Mouse (Mus musculus) spleen, adult 18-20 months (tissue): ENCODE measurements around the gene Rbm17.
A peak's percentile ranks its signal among the peaks of the same experiment; 100 is the strongest.
"Not testable (repeated sequence)": the region's sequence is repeated elsewhere in the genome, so short reads cannot be mapped to it uniquely, and the experiment has no call there.

Source experiments
- DNase-seq, 2 experiments: peaks; one replicate each; pipeline ENCODE4 v3.0.0; 2022; ENCODE audit warnings: mixed read lengths in 2 of 2

The Rbm17 gene

DNA sequence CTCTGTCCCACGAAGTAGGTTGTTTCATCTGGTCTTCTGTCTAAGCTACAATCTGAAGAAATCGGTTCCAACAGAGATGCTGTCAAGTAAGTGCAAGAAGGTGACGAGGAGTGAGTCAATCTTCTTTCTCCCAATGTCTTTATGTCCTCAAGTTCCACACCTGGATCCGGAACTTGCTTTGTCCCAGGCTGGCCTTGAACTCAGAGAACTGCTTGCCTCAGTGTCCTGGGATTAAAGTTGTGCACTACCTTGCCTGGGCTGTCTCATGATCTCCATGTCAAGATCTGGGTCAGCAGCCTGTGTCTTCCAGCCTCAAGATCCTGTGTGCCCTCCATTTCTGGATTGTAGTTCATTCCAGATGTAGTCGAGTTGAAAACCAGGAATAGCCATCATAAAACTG is at the start of gene Rbm17:
Rbm17 (minus strand) TSS at position 101 of the 400 bp plus-strand sequence.
- no peak for DNase-seq

DNA sequence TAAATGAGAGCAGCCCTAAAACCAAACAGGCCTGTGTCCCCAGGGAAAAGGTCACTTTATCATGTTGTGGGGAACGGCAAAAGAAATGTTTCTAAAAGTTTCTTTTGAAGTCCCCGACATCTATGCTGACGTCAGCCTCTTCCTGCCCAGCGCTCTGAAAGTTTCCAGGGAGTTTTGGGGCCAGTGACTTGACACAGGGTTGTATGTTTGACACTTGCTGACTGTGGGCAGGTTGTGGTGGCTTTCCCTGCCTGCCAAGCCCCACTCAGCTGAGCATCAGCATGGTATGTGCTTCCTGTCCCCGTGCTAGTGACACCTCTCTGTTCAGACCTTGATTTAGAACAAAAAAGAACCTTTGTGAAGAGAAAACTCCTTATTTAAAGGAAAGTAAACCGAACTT is 49.4 kb upstream of the Rbm17 start:
- peak in 1 of 2 experiments; percentile 43 for DNase-seq

DNA sequence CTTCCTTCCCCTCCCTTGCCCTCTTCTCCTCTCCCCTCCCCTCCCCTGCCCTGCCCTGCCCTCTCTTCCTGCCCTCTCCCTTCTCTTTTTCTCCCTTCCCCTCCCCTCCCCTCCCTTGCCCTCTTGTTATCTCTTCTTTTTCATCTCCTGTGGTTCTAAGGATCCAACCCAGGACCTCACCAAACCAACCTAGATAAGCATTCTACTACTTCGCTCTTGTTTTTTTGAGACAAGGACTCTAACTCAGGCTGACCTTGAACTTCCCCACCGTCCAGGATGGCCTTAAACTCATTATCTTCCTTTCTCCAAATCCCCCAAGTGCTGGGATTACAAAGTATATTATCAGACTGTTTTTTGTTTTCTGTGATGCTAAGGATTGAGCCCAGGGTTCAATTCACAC is 48.8 kb upstream of the Rbm17 start:
- DNase-seq = no peak

DNA sequence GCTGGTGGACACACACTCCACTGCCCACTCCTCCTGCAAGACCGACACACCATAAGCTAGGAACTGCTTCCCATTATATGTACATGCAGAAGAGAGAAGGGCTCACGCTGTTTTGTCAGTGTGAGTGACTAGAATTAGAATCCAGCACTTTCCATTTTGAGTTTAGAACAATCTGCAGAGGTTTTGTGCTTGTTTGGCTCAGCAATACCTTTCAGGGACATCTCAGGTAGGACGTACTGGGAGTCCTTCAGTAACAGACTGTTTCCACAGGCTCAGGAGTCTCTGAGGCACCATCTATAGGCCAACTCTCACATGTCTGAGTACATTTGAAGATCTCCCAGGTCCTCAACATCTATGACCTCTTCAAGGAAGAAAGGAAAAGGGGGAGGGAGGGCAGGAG is 48.2 kb upstream of the Rbm17 start:
- no peak for DNase-seq

DNA sequence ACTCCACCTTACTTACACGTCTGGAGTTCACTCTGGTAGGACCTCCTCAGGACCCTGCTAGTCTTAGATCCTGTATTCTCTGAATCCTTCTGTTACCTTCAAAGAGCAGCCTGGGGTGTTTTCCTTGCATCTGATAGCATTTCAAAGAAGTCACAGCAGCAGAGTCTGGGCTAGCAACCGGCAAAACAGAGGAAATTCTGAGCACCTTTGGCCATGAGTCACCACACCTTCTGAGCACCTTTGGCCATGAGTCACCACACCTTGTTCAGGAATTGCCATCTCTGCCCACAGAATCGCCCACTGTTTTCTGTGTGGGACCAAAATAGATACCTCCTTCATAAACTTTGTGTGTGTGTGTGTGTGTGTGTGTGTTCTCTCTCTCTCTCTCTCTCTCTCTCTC is 47.5 kb upstream of the Rbm17 start:
- DNase-seq = no peak

DNA sequence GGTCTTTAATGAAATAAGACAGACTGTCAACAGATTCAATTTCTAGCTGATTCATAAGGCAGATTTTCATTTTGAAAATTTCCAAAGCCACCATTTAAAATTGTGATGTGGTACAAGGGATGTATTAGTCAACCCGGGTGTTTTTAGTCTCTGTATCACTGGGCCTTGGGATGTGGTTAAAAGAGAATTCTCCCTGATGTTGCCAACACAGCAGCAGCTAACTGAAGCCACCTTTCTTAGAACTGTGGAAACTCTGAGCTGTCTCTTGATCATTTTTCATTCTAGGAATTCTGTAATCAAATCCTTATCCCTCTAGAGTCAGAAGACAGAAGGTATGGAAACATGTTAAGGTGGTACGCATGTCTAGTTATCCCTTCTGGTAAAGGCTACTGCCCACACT is 41.3 kb upstream of the Rbm17 start:
- no peak for DNase-seq

DNA sequence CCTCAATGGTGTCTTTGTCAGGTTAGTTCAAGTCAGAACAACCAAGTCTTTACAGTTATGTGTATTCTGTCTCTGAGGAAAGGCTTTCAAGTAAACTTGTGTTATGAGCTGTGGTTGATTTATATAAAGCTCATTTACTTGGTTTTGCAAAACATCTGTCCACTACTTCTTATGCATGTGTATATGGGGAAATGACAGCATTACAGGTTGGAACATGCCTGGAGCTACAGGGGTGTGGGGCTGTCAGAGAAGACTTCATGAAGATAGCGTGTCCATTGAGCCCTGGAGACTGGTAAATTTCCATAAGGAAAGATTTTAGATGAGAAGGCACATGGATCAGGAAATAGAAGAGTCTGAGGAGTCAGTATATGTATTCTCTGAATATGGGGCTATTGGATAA is 40.1 kb upstream of the Rbm17 start:
- no peak for DNase-seq

DNA sequence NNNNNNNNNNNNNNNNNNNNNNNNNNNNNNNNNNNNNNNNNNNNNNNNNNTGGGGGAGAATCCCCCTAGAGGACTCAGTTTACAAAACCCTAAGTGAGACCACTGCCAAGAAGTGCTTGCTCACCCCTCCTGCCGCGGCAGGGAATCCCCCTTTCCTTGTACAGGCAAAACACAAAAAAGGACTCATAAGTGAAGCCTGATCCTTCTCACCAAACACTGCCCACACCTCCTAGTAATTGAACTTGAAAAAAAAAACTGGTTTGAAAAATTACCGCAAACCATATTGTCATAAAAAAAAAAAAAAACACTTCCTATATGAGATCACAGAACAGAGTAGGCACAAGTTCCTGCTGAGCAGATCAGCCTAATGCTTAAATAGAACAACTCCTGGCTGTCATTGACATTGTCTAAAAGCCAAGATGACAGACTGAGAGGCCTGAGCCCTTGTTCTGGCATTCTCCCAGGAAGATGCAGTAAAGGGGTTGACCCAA is 38.5 kb upstream of the Rbm17 start, which contains the start of gene Il2ra:
Il2ra (plus strand) TSS at position 357 of the 491 bp plus-strand sequence.
- no peak for DNase-seq

DNA sequence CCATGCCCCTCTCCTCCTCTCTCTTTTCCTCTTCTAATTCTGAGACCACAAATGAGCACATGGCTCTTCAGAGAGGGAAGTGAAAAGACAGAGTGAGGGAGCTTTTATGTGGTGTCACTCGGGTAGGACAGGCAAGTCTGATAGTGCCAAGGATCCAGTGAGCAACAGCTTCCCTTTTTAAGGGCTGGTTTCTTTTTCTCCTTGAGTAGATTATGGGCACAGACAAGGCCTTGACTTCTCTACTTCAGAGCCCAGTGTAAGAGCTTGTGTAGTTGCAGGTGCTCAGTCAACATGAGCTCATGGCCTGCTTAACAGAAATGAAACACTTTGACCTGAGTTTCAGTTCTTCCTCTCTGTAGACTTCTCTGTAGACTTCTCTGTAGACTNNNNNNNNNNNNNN is 33.2 kb upstream of the Rbm17 start:
- peak; percentile 8 to 17 for DNase-seq

DNA sequence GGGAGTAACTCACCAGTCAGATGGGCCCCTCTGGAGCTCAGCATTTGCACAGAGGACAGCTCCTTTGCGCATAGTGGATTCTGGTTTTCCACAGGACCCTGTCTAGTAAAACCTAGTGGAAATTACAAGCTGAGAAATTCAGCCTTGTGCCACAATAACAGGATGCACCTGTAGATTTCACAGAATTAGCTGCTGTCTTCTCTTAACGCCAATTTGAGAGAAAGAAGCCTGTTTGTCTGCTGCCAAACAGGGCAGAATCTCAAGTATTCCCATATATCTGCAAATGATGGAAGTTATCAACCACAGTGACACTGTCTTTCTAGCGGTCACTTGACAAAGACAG is 32.2 kb upstream of the Rbm17 start:
- DNase-seq = no peak

DNA sequence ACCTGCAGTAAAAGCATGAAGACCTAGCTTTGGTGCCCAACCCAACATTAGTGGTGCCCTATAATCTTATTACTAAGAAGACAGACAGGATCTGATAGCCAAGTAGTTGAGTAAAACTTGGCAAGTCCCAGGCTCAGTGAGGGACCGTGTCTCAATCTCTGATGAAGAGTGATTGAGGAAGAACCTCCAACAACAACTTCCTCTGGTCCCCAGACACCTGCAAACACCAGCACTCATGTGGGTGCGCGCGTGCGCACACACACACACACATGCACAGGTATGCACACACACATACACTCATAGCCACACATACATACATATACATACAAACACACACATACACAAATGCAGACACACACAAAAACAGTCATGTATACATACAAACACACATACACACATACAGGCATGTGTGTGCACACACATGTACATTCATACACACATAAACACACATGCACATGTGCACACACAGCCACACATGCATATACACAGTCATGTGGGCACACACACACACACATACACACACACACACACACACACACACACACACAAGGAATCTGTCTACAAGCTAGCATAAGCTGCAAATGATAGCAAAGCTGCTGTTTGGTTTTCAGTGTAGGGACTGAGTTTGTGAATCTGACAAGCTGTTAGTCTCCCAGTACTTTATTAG is 31.7 kb upstream of the Rbm17 start:
- peak in 1 of 2 experiments; percentile 17 for DNase-seq

DNA sequence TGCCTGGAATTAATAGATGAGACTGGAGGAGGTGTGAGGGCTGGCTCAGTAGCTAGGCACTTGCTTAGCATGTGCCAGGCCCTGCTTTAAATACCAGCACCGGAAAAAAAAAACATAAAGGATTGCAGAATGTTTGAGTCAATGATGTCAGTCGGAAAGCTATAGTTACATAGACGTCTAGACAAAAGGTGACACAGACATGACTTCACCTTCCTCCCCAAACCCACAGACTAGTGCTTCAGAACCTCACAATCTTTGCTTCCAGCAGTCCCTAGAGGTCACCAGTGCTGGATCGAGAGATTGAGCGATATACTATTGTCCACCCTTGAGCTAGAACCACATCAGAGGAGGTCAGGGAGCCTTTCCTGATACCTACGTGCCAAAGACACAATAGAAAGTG is 31.1 kb upstream of the Rbm17 start:
- no peak for DNase-seq

DNA sequence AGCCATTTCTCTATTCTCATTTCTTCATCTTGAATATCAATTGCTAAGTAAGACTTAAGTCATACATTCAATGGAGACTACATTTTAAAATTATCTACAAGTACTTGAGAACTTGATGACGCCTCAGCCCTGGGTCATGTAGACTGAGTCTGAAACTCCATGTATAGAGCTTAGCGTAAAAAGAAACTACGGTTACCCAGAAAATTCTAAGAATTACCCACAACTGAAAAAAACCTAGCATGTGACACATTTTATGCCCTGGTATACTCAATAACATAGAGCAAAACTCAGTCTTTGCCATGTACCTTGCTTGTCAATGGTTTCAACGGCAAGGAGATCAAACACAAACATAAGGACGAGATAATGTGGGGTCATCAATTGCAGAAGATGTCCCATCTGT is 21.9 kb upstream of the Rbm17 start, which contains the start of gene Gm17490:
Gm17490 (minus strand) TSS at position 375 of the 400 bp plus-strand sequence.
- DNase-seq = no peak

DNA sequence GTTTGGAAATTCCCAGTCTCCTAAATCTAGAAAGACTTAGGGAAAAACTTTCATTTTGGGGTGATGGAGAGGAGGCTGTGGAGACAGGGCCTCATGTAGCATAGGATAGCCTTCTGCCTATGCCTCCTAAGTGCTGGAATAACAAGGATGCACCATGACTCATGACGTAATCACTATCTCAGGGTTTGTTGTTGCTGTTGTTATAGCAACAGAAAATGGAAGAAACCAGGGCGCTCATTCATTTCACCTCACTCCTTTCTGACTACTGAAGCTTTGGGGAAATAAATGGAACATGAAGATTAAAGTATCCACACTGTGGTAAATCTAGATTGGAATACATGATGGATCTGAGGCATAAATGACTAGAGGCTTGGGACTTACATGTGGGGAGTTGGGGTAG is 19.8 kb upstream of the Rbm17 start:
- DNase-seq = no peak

DNA sequence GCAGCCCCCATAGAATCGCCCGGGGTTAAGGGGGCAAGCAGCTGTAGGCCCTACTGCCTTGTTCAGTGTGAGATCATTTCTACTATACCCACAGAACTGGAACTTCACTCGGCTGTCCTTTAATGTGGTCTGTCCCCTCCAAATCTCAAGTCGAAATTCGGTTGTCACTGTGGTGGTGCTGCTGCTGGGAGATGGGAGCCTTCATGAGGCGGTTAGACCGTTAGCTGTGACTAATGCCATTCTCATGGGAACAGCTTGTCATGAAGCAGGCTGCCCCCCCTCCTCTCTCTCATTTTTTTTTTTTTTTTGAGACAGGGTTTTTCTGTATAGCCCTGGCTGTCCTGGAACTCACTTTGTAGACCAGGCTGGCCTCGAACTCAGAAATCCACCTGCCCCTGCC is 19.2 kb upstream of the Rbm17 start:
- DNase-seq = no peak

DNA sequence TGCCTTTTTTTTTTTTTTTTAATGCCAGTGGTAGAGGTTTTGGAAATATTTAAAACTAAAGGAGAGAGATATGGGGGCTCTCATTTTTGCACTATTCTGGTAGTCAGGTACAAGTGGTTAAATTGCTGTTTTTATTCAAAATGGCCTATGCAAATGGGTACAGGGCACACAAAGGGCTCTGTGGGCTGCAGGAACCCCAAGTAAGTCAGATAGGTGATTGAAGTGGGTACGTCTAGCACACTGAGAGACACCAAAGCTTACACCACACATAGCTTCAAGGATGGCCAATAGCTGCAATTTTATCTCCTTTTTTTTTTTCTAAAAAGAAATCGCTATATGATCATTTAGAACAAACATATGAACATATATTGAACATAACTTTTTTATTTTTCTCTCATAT is 15.6 kb upstream of the Rbm17 start:
- no peak for DNase-seq

DNA sequence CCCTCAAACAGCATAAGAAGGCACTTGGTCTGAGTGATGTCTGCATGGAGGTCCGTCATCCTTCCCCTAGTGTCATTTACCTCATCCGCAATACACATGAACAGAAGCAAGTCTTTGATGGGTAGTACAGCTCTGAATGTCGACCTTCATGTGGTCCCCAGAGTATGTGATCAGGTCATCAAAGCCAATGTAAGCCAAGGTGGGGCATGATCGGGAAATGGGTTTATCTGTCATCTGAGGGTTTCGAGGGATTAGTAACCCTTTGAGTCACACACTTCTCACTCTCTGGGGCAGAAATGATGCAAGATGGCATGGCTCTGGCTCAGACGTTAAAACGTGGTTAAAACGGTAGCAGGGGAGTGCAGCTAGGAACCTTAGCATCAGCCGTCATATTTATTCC is 12.9 kb upstream of the Rbm17 start:
- DNase-seq = no peak

DNA sequence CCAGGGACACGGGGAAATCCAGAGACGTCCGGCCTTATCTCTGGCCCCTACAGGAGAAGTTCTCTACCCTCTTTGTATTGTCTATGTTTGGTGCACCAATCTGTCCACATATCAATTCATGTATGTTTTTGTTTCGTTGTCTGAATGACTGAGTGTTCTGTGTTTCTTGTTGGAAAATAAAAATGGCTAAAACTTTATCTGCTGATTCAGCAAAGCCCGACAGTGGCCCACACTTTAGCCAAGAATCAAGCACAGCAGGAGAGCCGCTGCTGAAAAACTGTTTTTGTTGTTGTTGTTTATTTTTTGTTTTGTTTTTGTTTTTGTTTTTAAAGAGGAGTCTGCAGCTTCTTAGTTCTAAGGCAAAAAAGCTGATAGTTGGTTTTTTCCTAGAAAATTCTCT is 9.0 kb upstream of the Rbm17 start:
- not testable (repeated sequence) for DNase-seq

DNA sequence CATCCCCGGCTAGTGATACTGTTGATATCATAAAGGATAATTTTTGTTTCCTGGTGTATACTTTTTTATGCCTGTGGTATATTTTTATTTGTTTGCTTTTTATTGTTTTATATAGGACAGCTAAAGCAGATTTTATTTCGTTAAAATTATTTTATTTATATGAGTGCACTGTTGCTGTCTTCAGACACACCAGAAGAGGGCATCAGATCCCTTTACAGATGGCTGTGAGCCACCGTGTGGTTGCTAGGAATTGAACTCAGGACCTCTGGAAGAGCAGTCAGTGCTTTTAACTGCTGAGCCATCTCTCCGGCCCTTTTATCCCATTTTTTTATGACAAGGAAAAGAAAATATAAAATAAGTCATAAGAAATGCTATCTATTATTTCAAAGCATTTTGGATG is 2.8 kb upstream of the Rbm17 start:
- not testable (repeated sequence) for DNase-seq

DNA sequence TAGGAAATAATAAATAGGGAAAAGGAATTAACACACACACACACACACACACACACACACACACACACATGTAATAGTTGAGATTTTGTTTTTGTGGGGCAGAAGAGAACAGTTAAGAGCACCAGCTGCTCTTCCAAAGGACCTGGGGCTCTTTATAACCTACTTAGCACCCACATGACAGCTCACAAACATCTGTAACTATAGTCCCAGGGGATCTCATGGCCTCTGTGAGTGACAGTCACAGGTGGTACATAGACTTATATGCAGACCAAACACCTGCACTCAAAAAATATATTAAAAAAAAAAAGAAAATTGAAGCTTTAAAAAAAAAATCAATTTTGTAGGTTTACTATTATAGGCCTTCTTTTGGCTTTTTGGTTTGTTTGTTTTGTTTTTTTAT is 958 bp upstream of the Rbm17 start:
- no peak for DNase-seq

DNA sequence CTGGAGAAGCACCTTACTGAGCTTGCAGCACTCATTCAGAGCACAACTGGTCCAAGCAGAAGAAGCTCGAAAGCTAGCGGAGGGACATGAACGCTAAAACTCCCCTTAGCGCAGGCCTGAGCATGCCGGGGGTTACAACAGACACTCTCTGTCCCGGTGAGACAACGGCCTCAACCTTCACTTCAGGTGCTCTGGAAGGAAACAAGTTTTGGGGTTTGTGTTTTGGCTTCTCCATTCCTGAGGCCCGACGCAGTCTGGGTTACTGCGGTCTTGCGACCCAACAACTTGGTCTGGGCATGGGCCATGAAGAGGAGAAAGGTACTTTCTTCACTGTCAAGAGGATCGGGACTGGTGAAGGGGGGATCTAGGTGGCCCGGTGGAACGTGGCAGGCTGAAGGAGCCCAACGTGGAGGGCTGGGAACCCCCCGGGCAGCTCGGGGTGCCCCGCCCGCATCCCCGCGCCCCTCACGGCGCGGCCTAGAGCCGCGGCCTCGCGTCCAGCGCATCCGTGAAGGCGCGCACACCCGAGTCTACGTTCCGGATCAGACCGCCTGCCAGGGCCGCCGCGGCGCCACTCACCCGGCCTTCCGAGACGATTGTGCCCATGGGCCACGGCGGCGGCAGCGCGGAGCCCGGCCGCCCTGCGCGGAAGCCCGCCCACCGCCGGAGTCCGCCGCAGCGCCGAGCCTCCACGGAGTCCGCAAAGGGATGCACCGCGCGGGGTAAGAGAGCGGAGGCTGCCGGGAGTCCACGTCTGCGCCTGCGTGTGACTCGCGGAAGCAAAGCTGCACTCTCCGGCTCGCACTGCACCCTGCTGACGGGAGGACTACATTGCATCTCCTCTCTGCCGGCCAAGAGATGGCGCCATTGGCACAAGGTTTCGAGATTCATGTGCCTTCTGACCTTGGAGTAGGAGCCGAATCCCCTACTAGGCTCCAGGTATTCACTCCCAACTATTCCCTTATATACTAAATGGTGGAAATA is 1.2 kb downstream of the Rbm17 start:
- DNase-seq = peak; percentile 90 to 97

DNA sequence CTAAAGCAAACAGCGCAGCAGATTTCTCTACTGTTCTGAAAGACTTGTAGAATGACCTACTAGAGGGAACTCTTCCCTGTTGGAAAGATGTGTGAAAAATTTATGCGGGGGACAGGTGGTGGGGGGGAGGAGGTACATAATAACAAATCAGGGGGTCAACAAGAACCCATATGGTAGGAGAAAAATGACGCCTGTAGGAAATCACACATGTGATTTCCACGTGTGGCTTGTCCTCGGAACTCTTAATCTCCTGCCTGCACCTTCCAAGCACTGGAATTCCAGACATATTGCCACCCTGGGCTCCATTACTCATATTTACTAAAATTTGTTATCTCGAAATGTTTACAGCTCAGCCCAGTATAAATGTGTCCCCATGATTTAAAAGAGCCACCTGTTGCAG is 2.2 kb downstream of the Rbm17 start:
- no peak for DNase-seq

DNA sequence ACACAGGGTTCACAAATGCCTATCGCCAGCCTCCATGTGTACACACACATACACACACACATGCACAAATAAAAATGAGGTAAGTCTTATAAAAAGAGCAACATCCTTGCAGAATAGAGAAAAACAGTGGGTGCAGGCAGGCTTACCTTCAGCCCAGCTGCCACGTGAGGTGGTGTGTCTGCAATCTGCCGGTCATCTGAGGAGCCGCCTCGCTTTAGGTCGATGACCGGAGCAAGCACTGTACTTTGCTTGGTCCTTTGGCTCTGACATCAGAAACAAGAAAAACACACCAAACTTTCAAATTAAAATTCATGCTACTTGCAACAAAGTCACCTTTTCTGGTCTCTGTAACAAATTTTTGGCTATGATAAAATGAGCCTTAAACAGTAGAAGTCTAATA is 6.0 kb downstream of the Rbm17 start:
- DNase-seq = no peak

DNA sequence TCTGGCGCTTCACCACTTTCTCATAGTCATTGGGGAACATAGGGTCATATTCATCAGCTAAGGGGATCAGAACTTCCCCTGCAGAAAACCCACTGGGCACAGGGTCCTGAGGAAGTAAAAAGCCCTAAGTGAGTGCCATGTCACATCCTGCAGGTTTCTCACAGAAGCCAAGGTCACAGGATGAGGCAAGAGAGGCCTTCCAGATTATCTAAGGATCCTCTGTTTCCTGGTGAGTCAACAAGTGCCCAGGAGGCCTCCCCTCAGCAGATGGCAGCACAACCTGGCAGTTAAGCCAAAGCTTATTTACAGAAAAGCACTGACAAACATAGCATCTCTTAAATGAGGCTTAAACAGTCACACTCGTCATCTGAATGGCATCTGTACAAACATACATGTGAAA is 7.3 kb downstream of the Rbm17 start:
- DNase-seq = no peak
